In genomic region chr1:75448052-75448431, GRCm38 (mm10) we compare ENCODE assay signal across 11 mouse cellular contexts. TPM values are rescaled to one million over a fixed set of nuclear protein-coding genes. Genes with fewer than 3 reads are reported as not detected.
DNase-seq lines count a peak whose midpoint lies in the region; ATAC-seq and TF ChIP-seq lines count a peak whose summit lies in the region.
"Had no signal": no experiment of that assay in that cellular context is flagged by ENCODE, and none has a peak within 500 bp of the region (broad histone marks: within the 10 kb centered on the region; RNA-seq: fewer than 3 reads in every experiment).

No protein-coding gene starts in this region.

- no peaks in the 10 kb centered on the region for H3K36me3 ChIP-seq in intestine, embryonic 14.5 days (ENCODE audit: control insufficient read depth, insufficient read depth, low read length)
- H3K36me3 ChIP-seq in intestine, postnatal 0 days (ENCODE audit: control insufficient read depth, insufficient read depth) = peaks cover 5% of the 10 kb centered on the region; the same call in 1 of the 2 replicates
- H3K36me3 ChIP-seq in embryonic facial prominence, embryonic 13.5 days = no peaks in the 10 kb centered on the region
- no peaks in the 10 kb centered on the region for H3K36me3 ChIP-seq in hindbrain, embryonic 14.5 days (replicated peaks; ENCODE audit: control insufficient read depth, insufficient read depth)
- no peaks in the 10 kb centered on the region for H3K36me3 ChIP-seq in midbrain, embryonic 14.5 days (ENCODE audit: control insufficient read depth, insufficient read depth, low read length)

- peaks cover 71% of the 10 kb centered on the region for H3K27me3 ChIP-seq in intestine, embryonic 14.5 days (replicated peaks; ENCODE audit: control insufficient read depth, insufficient read depth, low read length)
- peaks cover 68% of the 10 kb centered on the region for H3K27me3 ChIP-seq in intestine, postnatal 0 days (replicated peaks; ENCODE audit: control insufficient read depth, insufficient read depth, low read length)
- peaks cover 89% of the 10 kb centered on the region for H3K27me3 ChIP-seq in embryonic facial prominence, embryonic 13.5 days
- H3K27me3 ChIP-seq in hindbrain, embryonic 14.5 days (ENCODE audit: control insufficient read depth, insufficient read depth, low read length) = peaks cover 17% of the 10 kb centered on the region; the same call in 1 of the 2 replicates
- H3K27me3 ChIP-seq in midbrain, embryonic 14.5 days (ENCODE audit: control insufficient read depth, insufficient read depth, low read length) = peaks cover 9% of the 10 kb centered on the region; the same call in 1 of the 2 replicates

- no peaks in the 10 kb centered on the region for H3K9me3 ChIP-seq in intestine, embryonic 14.5 days (ENCODE audit: control insufficient read depth, low read length)
- H3K9me3 ChIP-seq in intestine, postnatal 0 days (ENCODE audit: control insufficient read depth) = no peaks in the 10 kb centered on the region
- H3K9me3 ChIP-seq in embryonic facial prominence, embryonic 13.5 days = no peaks in the 10 kb centered on the region
- no peaks in the 10 kb centered on the region for H3K9me3 ChIP-seq in hindbrain, embryonic 14.5 days (ENCODE audit: control insufficient read depth, low read length)
- H3K9me3 ChIP-seq in midbrain, embryonic 14.5 days (ENCODE audit: control insufficient read depth, low read length) = no peaks in the 10 kb centered on the region

- 3% methylated on average over 6 of the region's 7 CpGs for WGBS in intestine, embryonic 14.5 days
- 8% methylated on average over 7 of the region's 7 CpGs for WGBS in intestine, postnatal 0 days
- 0% methylated on average over 7 of the region's 7 CpGs for WGBS in embryonic facial prominence, embryonic 13.5 days
- under 1% methylated on average over 7 of the region's 7 CpGs for WGBS in hindbrain, embryonic 14.5 days
- 3% methylated on average over 7 of the region's 7 CpGs for WGBS in midbrain, embryonic 14.5 days

- H3K4me2 ChIP-seq in intestine, embryonic 14.5 days (ENCODE audit: low read length) = 0 out of 2 replicates have a peak overlapping the region, but pooled peaks have one; percentile 29
- H3K4me2 ChIP-seq in intestine, postnatal 0 days (replicated peaks; ENCODE audit: low read depth) = no peak overlapping the region
- peak overlapping the region; percentile 44 for H3K4me2 ChIP-seq in embryonic facial prominence, embryonic 13.5 days
- peak overlapping the region; percentile 69 for H3K4me2 ChIP-seq in hindbrain, embryonic 14.5 days (replicated peaks)
- peak overlapping the region; percentile 70 for H3K4me2 ChIP-seq in midbrain, embryonic 14.5 days (ENCODE audit: low read length)

- intact Hi-C loops in left cerebral cortex, postnatal 36 days (cut with DNase I) = loop anchor here (5.0 kb wide), 1 partner anchor 106 kb away; no protein-coding TSS in a partner anchor

- DNase-seq in intestine, embryonic 14.5 days (ENCODE audit: low spot score) = no peak
- DNase-seq in hindbrain, embryonic 14.5 days (ENCODE audit: low spot score) = no peak
- DNase-seq in midbrain, embryonic 14.5 days = no peak
- no peak for DNase-seq in adrenal gland, postnatal 25 days
- no peak for DNase-seq in ovary, postnatal 10 days (ENCODE audit: low spot score)
- no peak for DNase-seq in left cerebral cortex, postnatal 36 days (ENCODE audit: low spot score in 2 of 2)
- DNase-seq: adrenal gland, postnatal 14 days; right cerebral cortex, postnatal 25 days; thymus, postnatal 4 days had no signal

- H3K9ac ChIP-seq in intestine, embryonic 14.5 days (ENCODE audit: low read length) = no peak overlapping the region
- H3K9ac ChIP-seq in intestine, postnatal 0 days (ENCODE audit: low read depth, low read length) = no peak overlapping the region
- H3K9ac ChIP-seq in embryonic facial prominence, embryonic 13.5 days = no peak overlapping the region
- H3K9ac ChIP-seq in hindbrain, embryonic 14.5 days = peak overlapping the region; percentile 26; the same call in 1 of the 2 replicates
- H3K9ac ChIP-seq in midbrain, embryonic 14.5 days (replicated peaks; ENCODE audit: low read length) = peak overlapping the region; percentile 46

- no peak overlapping the region for H3K27ac ChIP-seq in intestine, embryonic 14.5 days (ENCODE audit: low read depth)
- no peak overlapping the region for H3K27ac ChIP-seq in intestine, postnatal 0 days (ENCODE audit: low read depth, low read length)
- no peak overlapping the region for H3K27ac ChIP-seq in embryonic facial prominence, embryonic 13.5 days
- H3K27ac ChIP-seq in hindbrain, embryonic 14.5 days = peak overlapping the region; percentile 76
- peak overlapping the region; percentile 90 for H3K27ac ChIP-seq in midbrain, embryonic 14.5 days (replicated peaks; ENCODE audit: low read depth, low read length)

- no peak for ATAC-seq in intestine, embryonic 14.5 days (replicated peaks; ENCODE audit: low FRiP score, low TSS enrichment, low read depth)
- ATAC-seq in intestine, postnatal 0 days = no peak
- no peak for ATAC-seq in embryonic facial prominence, embryonic 13.5 days (ENCODE audit: insufficient number of reproducible peaks, insufficient read depth, low FRiP score, low TSS enrichment, low read depth)
- ATAC-seq in hindbrain, embryonic 14.5 days (ENCODE audit: low FRiP score) = no peak
- no peak for ATAC-seq in midbrain, embryonic 14.5 days (ENCODE audit: low FRiP score, low TSS enrichment)

- no peak for TF ChIP-seq CTCF in intestine, postnatal 0 days (IDR thresholded peaks at IDR 0.05; ENCODE audit: low read depth)

- H3K4me1 ChIP-seq in intestine, embryonic 14.5 days (replicated peaks; ENCODE audit: control insufficient read depth, insufficient read depth, low read length) = peaks cover 31% of the 10 kb centered on the region
- H3K4me1 ChIP-seq in intestine, postnatal 0 days (replicated peaks; ENCODE audit: control insufficient read depth, insufficient read depth, low read length) = peaks cover 9% of the 10 kb centered on the region
- H3K4me1 ChIP-seq in embryonic facial prominence, embryonic 13.5 days = peaks cover 81% of the 10 kb centered on the region
- peaks cover 80% of the 10 kb centered on the region for H3K4me1 ChIP-seq in hindbrain, embryonic 14.5 days (replicated peaks; ENCODE audit: control insufficient read depth, insufficient read depth, low read length)
- H3K4me1 ChIP-seq in midbrain, embryonic 14.5 days (ENCODE audit: control insufficient read depth, insufficient read depth, low read length) = peaks cover 80% of the 10 kb centered on the region

- no peak overlapping the region for H3K4me3 ChIP-seq in intestine, embryonic 14.5 days (ENCODE audit: low read depth, low read length)
- H3K4me3 ChIP-seq in intestine, postnatal 0 days (ENCODE audit: low read depth, low read length) = no peak overlapping the region
- 0 out of 2 replicates have a peak overlapping the region, but pooled peaks have one; percentile 3 for H3K4me3 ChIP-seq in embryonic facial prominence, embryonic 13.5 days
- no peak overlapping the region for H3K4me3 ChIP-seq in hindbrain, embryonic 14.5 days (replicated peaks; ENCODE audit: low read length)
- H3K4me3 ChIP-seq in midbrain, embryonic 14.5 days (replicated peaks; ENCODE audit: low read depth, low read length) = peak overlapping the region; percentile 45

RNA-seq across cellular contexts. Expression of gene Asic4, which starts 2.2 kb away (rescaled TPM):
- polyA plus RNA-seq in intestine, embryonic 14.5 days (2014; fragmentation: Nextera tagmentation; extraction: Ambion mirVana) = 0.47 and 1.0 TPM in 2 replicates
- 0.97 and 1.2 TPM in 2 replicates for polyA plus RNA-seq in intestine, postnatal 0 days (2015; fragmentation: Nextera tagmentation; extraction: Ambion mirVana)
- polyA plus RNA-seq in embryonic facial prominence, embryonic 13.5 days (2015; fragmentation: Nextera tagmentation; extraction: Ambion mirVana) = 0.30 and 0.45 TPM in 2 replicates
- polyA plus RNA-seq in hindbrain, embryonic 14.5 days (2014; fragmentation: Nextera tagmentation; extraction: Ambion mirVana) = 4.9 and 5.0 TPM in 2 replicates
- polyA plus RNA-seq in midbrain, embryonic 14.5 days (2014; fragmentation: Nextera tagmentation; extraction: Ambion mirVana) = 16.6 and 34.3 TPM in 2 replicates
- total RNA-seq in adrenal gland, postnatal 25 days (2021) = 4.8 and 6.9 TPM in 2 replicates
- 10 to 100 TPM; 13.2 to 15.7 TPM for total RNA-seq in left cerebral cortex, postnatal 36 days (2021)

RNA-seq across cellular contexts. Expression of gene Gmppa, which starts 12.3 kb away (rescaled TPM):
- polyA plus RNA-seq in intestine, embryonic 14.5 days (2014; fragmentation: Nextera tagmentation; extraction: Ambion mirVana) = 69.4 and 72.1 TPM in 2 replicates
- polyA plus RNA-seq in intestine, postnatal 0 days (2015; fragmentation: Nextera tagmentation; extraction: Ambion mirVana) = 121 and 124 TPM in 2 replicates
- 74.2 and 83.0 TPM in 2 replicates for polyA plus RNA-seq in embryonic facial prominence, embryonic 13.5 days (2015; fragmentation: Nextera tagmentation; extraction: Ambion mirVana)
- 53.1 and 65.0 TPM in 2 replicates for polyA plus RNA-seq in hindbrain, embryonic 14.5 days (2014; fragmentation: Nextera tagmentation; extraction: Ambion mirVana)
- polyA plus RNA-seq in midbrain, embryonic 14.5 days (2014; fragmentation: Nextera tagmentation; extraction: Ambion mirVana) = 75.7 and 75.9 TPM in 2 replicates
- 78.5 and 82.3 TPM in 2 replicates for total RNA-seq in adrenal gland, postnatal 25 days (2021)
- 10 to 100 TPM; 50.0 to 59.0 TPM for total RNA-seq in left cerebral cortex, postnatal 36 days (2021)

RNA-seq across cellular contexts. Expression of gene Chpf, which starts 31.1 kb away (rescaled TPM):
- polyA plus RNA-seq in intestine, embryonic 14.5 days (2014; fragmentation: Nextera tagmentation; extraction: Ambion mirVana) = 36.7 and 42.8 TPM in 2 replicates
- 21.8 and 22.3 TPM in 2 replicates for polyA plus RNA-seq in intestine, postnatal 0 days (2015; fragmentation: Nextera tagmentation; extraction: Ambion mirVana)
- polyA plus RNA-seq in embryonic facial prominence, embryonic 13.5 days (2015; fragmentation: Nextera tagmentation; extraction: Ambion mirVana) = 30.6 and 31.5 TPM in 2 replicates
- 49.2 and 55.0 TPM in 2 replicates for polyA plus RNA-seq in hindbrain, embryonic 14.5 days (2014; fragmentation: Nextera tagmentation; extraction: Ambion mirVana)
- polyA plus RNA-seq in midbrain, embryonic 14.5 days (2014; fragmentation: Nextera tagmentation; extraction: Ambion mirVana) = 39.7 and 44.2 TPM in 2 replicates
- total RNA-seq in adrenal gland, postnatal 25 days (2021) = 46.9 and 50.1 TPM in 2 replicates
- 10 to 100 TPM; 75.3 to 86.3 TPM for total RNA-seq in left cerebral cortex, postnatal 36 days (2021)

RNA-seq across cellular contexts. Expression of gene Tmem198, which starts 31.3 kb away (rescaled TPM):
- 1.9 and 2.6 TPM in 2 replicates for polyA plus RNA-seq in intestine, embryonic 14.5 days (2014; fragmentation: Nextera tagmentation; extraction: Ambion mirVana)
- 1.3 and 1.6 TPM in 2 replicates for polyA plus RNA-seq in intestine, postnatal 0 days (2015; fragmentation: Nextera tagmentation; extraction: Ambion mirVana)
- polyA plus RNA-seq in embryonic facial prominence, embryonic 13.5 days (2015; fragmentation: Nextera tagmentation; extraction: Ambion mirVana) = 1.1 and 1.5 TPM in 2 replicates
- polyA plus RNA-seq in hindbrain, embryonic 14.5 days (2014; fragmentation: Nextera tagmentation; extraction: Ambion mirVana) = 37.5 and 40.3 TPM in 2 replicates
- polyA plus RNA-seq in midbrain, embryonic 14.5 days (2014; fragmentation: Nextera tagmentation; extraction: Ambion mirVana) = 42.9 and 55.9 TPM in 2 replicates
- 2.8 and 4.1 TPM in 2 replicates for total RNA-seq in adrenal gland, postnatal 25 days (2021)
- total RNA-seq in left cerebral cortex, postnatal 36 days (2021) = 100 to 1,000 TPM in 1 of 2 experiments, 10 to 100 TPM in 1; 94.2 to 105 TPM

RNA-seq across cellular contexts. Expression of gene Obsl1, which starts 58.2 kb away (rescaled TPM):
- 80.9 and 88.4 TPM in 2 replicates for polyA plus RNA-seq in intestine, embryonic 14.5 days (2014; fragmentation: Nextera tagmentation; extraction: Ambion mirVana)
- 17.1 and 17.6 TPM in 2 replicates for polyA plus RNA-seq in intestine, postnatal 0 days (2015; fragmentation: Nextera tagmentation; extraction: Ambion mirVana)
- polyA plus RNA-seq in embryonic facial prominence, embryonic 13.5 days (2015; fragmentation: Nextera tagmentation; extraction: Ambion mirVana) = 62.3 and 67.1 TPM in 2 replicates
- polyA plus RNA-seq in hindbrain, embryonic 14.5 days (2014; fragmentation: Nextera tagmentation; extraction: Ambion mirVana) = 22.6 and 25.9 TPM in 2 replicates
- 22.0 and 24.1 TPM in 2 replicates for polyA plus RNA-seq in midbrain, embryonic 14.5 days (2014; fragmentation: Nextera tagmentation; extraction: Ambion mirVana)
- total RNA-seq in adrenal gland, postnatal 25 days (2021) = 83.1 and 107 TPM in 2 replicates
- total RNA-seq in left cerebral cortex, postnatal 36 days (2021) = 10 to 100 TPM; 25.4 to 33.2 TPM

Comparison
In these comparisons a context has a peak if more than half of its experiments do, and no peak if none do; other contexts are left out.
1. H3K27ac ChIP-seq: peak in hindbrain, embryonic 14.5 days (single experiment) and midbrain, embryonic 14.5 days (single experiment); none in intestine, embryonic 14.5 days (single experiment), intestine, postnatal 0 days (single experiment) and embryonic facial prominence, embryonic 13.5 days (single experiment).
2. H3K4me3 ChIP-seq: peak in embryonic facial prominence, embryonic 13.5 days (single experiment) and midbrain, embryonic 14.5 days (single experiment); none in intestine, embryonic 14.5 days (single experiment), intestine, postnatal 0 days (single experiment) and hindbrain, embryonic 14.5 days (single experiment).
3. H3K9ac ChIP-seq: peak in hindbrain, embryonic 14.5 days (single experiment) and midbrain, embryonic 14.5 days (single experiment); none in intestine, embryonic 14.5 days (single experiment), intestine, postnatal 0 days (single experiment) and embryonic facial prominence, embryonic 13.5 days (single experiment).